Mouse (Mus musculus) spleen, postnatal 10 days (tissue): ENCODE data around the gene Svip.

Experiments
- DNase-seq, 2 experiments: peaks; one replicate each; pipeline ENCODE4 v3.0.0; 2021 to 2022; ENCODE audit warnings: low spot score in 2 of 2

Gene Svip

DNA sequence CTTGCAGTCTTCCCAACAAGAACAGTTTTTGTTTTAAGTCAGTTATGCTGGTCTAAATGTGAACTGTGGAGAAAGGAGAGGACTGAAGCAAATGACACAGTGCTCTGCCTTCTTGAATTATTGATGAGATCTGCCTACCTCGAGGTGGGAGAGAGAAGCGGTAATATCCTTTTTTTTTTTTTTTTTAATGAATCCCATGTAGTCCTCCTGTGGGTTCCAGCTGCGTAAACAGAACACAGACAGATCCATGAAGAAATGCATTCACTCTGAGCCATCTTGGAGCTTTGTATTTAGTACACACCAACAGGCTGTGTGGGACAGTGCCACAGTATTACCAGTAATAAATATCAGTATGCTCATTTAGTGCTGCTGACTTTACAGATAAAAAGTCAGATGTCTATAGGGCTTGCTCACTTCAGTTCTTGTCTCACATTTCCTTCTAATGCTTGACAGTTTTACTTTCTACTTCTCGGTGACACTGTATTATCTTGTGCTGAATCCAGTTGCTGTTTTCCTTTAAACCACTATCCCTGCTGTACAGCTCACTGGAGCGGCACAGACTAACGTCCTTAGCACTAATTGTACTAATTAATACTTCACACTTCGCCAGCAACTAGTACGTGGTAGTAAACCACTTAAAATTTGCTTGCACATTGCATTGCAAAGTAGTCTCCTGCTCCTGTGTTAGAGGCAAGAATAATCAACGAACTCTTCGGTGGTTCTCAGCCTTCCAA, 43.4 kb downstream of the Svip start:
- no peak for DNase-seq

DNA sequence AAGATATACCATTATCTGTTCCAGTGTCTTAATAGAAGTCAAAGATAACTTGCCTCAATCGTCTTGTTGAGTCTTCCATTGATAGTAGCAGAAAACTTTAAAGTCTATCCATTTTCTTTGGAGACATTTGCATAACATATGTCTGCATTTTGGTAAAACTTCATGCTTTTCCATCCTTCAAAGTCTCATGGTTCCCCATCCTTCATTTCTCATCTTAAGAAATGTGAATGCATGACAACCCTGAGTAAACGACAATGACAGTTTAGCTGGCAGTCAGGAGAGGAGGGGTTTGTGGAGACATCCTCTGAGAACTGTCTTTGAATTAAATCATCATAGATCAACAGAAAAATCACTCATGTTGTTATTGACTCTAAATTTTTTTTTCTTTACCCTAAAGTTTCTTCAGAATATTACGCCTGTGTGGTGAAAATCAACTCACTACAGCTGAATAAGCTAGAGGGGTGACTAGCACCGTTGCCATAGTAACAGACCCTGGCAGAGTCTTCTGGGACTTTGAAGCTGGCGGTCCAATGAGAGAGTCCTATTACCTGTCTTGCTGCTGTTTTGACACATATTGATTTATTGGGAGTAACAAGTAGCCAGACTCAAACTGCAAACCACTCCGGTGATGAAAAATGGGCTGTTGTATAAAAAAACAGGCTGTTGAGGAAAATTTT, 45.0 kb downstream of the Svip start:
- DNase-seq, result no peak

DNA sequence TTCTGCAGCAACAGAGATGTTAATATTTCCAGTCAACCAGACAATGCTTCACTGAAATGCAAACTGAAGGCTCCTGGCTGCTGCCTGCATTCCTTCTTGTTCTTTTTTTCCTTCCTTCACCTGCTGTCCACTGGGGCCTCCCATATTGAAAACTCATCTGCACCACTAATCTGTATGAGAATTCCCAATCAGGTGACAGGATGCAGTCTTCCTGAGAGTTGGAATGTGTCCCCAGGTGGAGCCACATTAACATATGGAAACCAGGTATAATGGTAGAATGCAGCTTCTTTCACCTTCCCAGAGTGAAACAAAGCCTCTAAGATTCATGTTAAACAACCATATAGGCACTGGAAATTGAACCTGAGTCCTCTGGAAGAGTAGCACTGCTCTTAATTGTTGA, 48.1 kb downstream of the Svip start:
- DNase-seq, result no peak

DNA sequence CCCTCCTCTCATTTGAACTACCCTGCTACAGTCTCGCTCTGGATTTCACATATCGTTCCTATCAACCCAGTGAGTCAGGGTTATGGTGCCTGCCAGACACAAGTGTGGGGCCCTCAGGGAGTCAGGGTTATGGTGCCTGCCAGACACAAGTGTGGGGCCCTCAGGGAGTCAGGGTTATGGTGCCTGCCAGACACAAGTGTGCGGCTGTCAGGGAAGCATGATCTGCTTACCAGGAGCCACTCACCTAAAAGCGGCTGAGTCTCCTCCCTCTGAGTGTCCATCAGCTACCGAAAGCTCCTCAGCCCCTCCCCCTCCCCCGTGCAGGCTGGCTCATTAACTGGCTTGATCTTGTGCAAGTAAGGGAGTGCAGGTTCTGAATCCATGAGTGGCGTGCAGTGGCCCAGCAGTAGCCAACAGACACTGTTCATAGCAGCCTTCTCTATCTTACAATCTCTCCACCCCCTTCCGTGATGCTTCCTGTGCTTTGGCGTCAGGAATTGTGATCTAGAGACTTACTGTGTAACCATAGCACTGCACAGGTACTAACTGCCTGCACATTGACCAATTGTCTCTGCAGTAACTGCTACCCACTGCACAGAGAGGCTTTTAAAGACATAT, 50.3 kb downstream of the Svip start:
- no peak for DNase-seq
